Mouse (Mus musculus) testis, adult 2 months (tissue): ENCODE results near the gene Clrn2. TPM values are rescaled to one million over a fixed set of nuclear protein-coding genes. Genes with fewer than 3 reads are reported as not detected.

Experiments
- H3K27ac ChIP-seq: fragments of 200-500 bp; 2 replicates; pipeline ENCODE4 v1.5.1; 2012; ENCODE audit warnings: low read depth, low read length; ENCODE audit not compliant: control insufficient read depth, insufficient read depth
- H3K27me3 ChIP-seq: fragments of 200-500 bp; 2 replicates; pipeline ENCODE4 v1.6.1; 2012; ENCODE audit warnings: mild to moderate bottlenecking, low read length, moderate library complexity; ENCODE audit not compliant: control insufficient read depth, insufficient read depth
- H3K36me3 ChIP-seq: fragments of 200-500 bp; 2 replicates; pipeline ENCODE4 v1.6.1; 2012; ENCODE audit warnings: mild to moderate bottlenecking, low read length; ENCODE audit not compliant: control insufficient read depth, insufficient read depth
- H3K4me1 ChIP-seq: fragments of 200-500 bp; 2 replicates; pipeline ENCODE4 v1.6.1; 2012; ENCODE audit warnings: low read length; ENCODE audit not compliant: control insufficient read depth, insufficient read depth
- H3K4me3 ChIP-seq: fragments of 200-500 bp; 2 replicates; pipeline ENCODE4 v1.5.1; 2012; ENCODE audit warnings: low read depth, mild to moderate bottlenecking, low read length, moderate library complexity, mixed read lengths; ENCODE audit not compliant: control insufficient read depth
- CTCF ChIP-seq: fragments of 200-500 bp; IDR thresholded peaks from 2 replicates; pipeline ENCODE4 v1.5.1; 2012; ENCODE audit warnings: low read depth, mild to moderate bottlenecking, inconsistent platforms, low read length, moderate library complexity; ENCODE audit not compliant: control insufficient read depth, insufficient read depth, insufficient replicate concordance
- POLR2A ChIP-seq: fragments of 200-500 bp; IDR thresholded peaks from 2 replicates; pipeline ENCODE4 v1.6.1; 2012; ENCODE audit warnings: low read depth, mild to moderate bottlenecking, inconsistent platforms, low read length, moderate library complexity; ENCODE audit not compliant: control insufficient read depth
- polyA plus RNA-seq: library from polyadenylated mRNA; depleted of rRNA; stranded (reverse); fragments of >200 nt; gene quantifications from 2 replicates; pipeline ENCODE4 v1.2.3, GENCODE M21; 2012; rRNA removed

Gene Clrn2
- polyA plus RNA-seq, 1 experiment, result not detected

GRCm38 (mm10) chr5:45496042-45496441, 42.5 kb downstream of the Clrn2 start:
- no peak overlapping the region for H3K4me3 ChIP-seq
- peaks cover 1% of the 10 kb centered on the region for H3K36me3 ChIP-seq

GRCm38 (mm10) chr5:45496479-45496878, 42.9 kb downstream of the Clrn2 start:
- Histone ChIP-seq H3K27me3 (no peaks in the 10 kb centered on the region), H3K4me1 (peaks cover 5% of the 10 kb centered on the region), H3K27ac (no peak overlapping the region), H3K4me3 (no peak overlapping the region), H3K36me3 (peaks cover 1% of the 10 kb centered on the region)
- no peak for TF ChIP-seq CTCF
- TF ChIP-seq POLR2A, result no peak

More at GRCm38 (mm10) chr5:45496042-45496441, 42.5 kb downstream of the Clrn2 start:
- TF ChIP-seq CTCF (no peak), POLR2A (no peak)
- H3K27me3 ChIP-seq, result no peaks in the 10 kb centered on the region
- H3K4me1 ChIP-seq, result peaks cover 5% of the 10 kb centered on the region
- H3K27ac ChIP-seq, result no peak overlapping the region

- peaks cover 1% of the 10 kb centered on the region for H3K36me3 ChIP-seq
- no peak for TF ChIP-seq POLR2A
- no peak for TF ChIP-seq CTCF
- H3K4me1 ChIP-seq, result peaks cover 5% of the 10 kb centered on the region
- H3K27ac ChIP-seq, result no peak overlapping the region
- no peaks in the 10 kb centered on the region for H3K27me3 ChIP-seq
- no peak overlapping the region for H3K4me3 ChIP-seq
Measured at GRCm38 (mm10) chr5:45496930-45497550, 43.5 kb downstream of the Clrn2 start.

- H3K27ac ChIP-seq, result no peak overlapping the region
- H3K27me3 ChIP-seq, result no peaks in the 10 kb centered on the region
- TF ChIP-seq CTCF, result no peak
- TF ChIP-seq POLR2A, result no peak
- H3K4me3 ChIP-seq, result no peak overlapping the region
- peaks cover 1% of the 10 kb centered on the region for H3K36me3 ChIP-seq
- H3K4me1 ChIP-seq, result peaks cover 2% of the 10 kb centered on the region; the same call in 1 of the 2 replicates
Measured at GRCm38 (mm10) chr5:45497564-45497963, 44.0 kb downstream of the Clrn2 start.

GRCm38 (mm10) chr5:45510071-45510470, 56.5 kb downstream of the Clrn2 start:
- H3K36me3 ChIP-seq, result peaks cover 2% of the 10 kb centered on the region
- no peak overlapping the region for H3K4me3 ChIP-seq
- TF ChIP-seq CTCF, result no peak
- TF ChIP-seq POLR2A, result no peak
- H3K27me3 ChIP-seq, result no peaks in the 10 kb centered on the region
- no peaks in the 10 kb centered on the region for H3K4me1 ChIP-seq
- H3K27ac ChIP-seq, result no peak overlapping the region

- Histone ChIP-seq H3K36me3 (peaks cover 2% of the 10 kb centered on the region), H3K4me3 (no peak overlapping the region)
- TF ChIP-seq POLR2A (no peak), CTCF (no peak)
Measured at GRCm38 (mm10) chr5:45512908-45513307, 59.4 kb downstream of the Clrn2 start.

GRCm38 (mm10) chr5:45513511-45513910, 60.0 kb downstream of the Clrn2 start:
- no peaks in the 10 kb centered on the region for H3K27me3 ChIP-seq
- no peaks in the 10 kb centered on the region for H3K4me1 ChIP-seq
- peaks cover 2% of the 10 kb centered on the region for H3K36me3 ChIP-seq
- no peak overlapping the region for H3K27ac ChIP-seq
- TF ChIP-seq POLR2A, result no peak
- TF ChIP-seq CTCF, result no peak
- no peak overlapping the region for H3K4me3 ChIP-seq

More at GRCm38 (mm10) chr5:45512908-45513307, 59.4 kb downstream of the Clrn2 start:
- Histone ChIP-seq H3K27ac (no peak overlapping the region), H3K4me1 (no peaks in the 10 kb centered on the region), H3K27me3 (no peaks in the 10 kb centered on the region)

Other genes starting within 250 kb of the Clrn2 start
- 17.0 and 21.6 TPM in 2 replicates for gene Qdpr, start 3.5 kb upstream of the Clrn2 start, polyA plus RNA-seq
- 14.4 and 14.7 TPM in 2 replicates for gene Lap3, start 39.6 kb downstream of the Clrn2 start, polyA plus RNA-seq
- gene Med28, start 66.5 kb downstream of the Clrn2 start, polyA plus RNA-seq, result 260 and 277 TPM in 2 replicates
- 0.21 and 0.30 TPM in 2 replicates for gene Fam184b, start 185.9 kb downstream of the Clrn2 start, polyA plus RNA-seq
- gene Ncapg, start 216.2 kb downstream of the Clrn2 start, polyA plus RNA-seq, result 6.0 and 7.3 TPM in 2 replicates